Mouse (Mus musculus) kidney, embryonic 15.5 days (tissue): ENCODE results near the gene Arhgap8. TPM values are rescaled to one million over a fixed set of nuclear protein-coding genes. Genes with fewer than 3 reads are reported as not detected.
"Not testable (repeated sequence)": the region's sequence is repeated elsewhere in the genome, so short reads cannot be mapped to it uniquely, and the experiment has no call there.

Experiments used
- ATAC-seq: fragments of 200-750 bp; cut with Nextera tagmentation; replicated peaks from 2 replicates; pipeline ENCODE4 v1.8.0; 2017; ENCODE audit warnings: moderate TSS enrichment; ENCODE audit not compliant: low FRiP score
- H3K27ac ChIP-seq: fragments of 300-500 bp; sonication (generic); 2 replicates; pipeline ENCODE4 v1.5.1; 2015; ENCODE audit warnings: mild to moderate bottlenecking, inconsistent platforms
- H3K27me3 ChIP-seq: fragments of 300-500 bp; sonication (generic); 2 replicates; pipeline ENCODE4 v1.6.1; 2015; ENCODE audit warnings: inconsistent platforms
- H3K36me3 ChIP-seq: fragments of 300-500 bp; sonication (generic); 2 replicates; pipeline ENCODE4 v1.6.1; 2015; ENCODE audit warnings: inconsistent platforms
- H3K4me1 ChIP-seq: fragments of 300-500 bp; sonication (generic); 2 replicates; pipeline ENCODE4 v1.6.1; 2015; ENCODE audit warnings: inconsistent platforms
- H3K4me2 ChIP-seq: fragments of 300-500 bp; sonication (generic); 2 replicates; pipeline ENCODE4 v1.6.1; 2015; ENCODE audit warnings: moderate library complexity, mild to moderate bottlenecking, inconsistent platforms
- H3K4me3 ChIP-seq: fragments of 300-500 bp; sonication (generic); replicated peaks from 2 replicates; pipeline ENCODE4 v1.5.1; 2015; ENCODE audit warnings: mild to moderate bottlenecking, inconsistent platforms
- H3K9ac ChIP-seq: fragments of 300-500 bp; sonication (generic); 2 replicates; pipeline ENCODE4 v1.6.1; 2015; ENCODE audit warnings: mild to moderate bottlenecking, inconsistent platforms
- H3K9me3 ChIP-seq: fragments of 300-500 bp; sonication (generic); replicated peaks from 2 replicates; pipeline ENCODE4 v1.6.1; 2016; ENCODE audit warnings: inconsistent platforms
- WGBS: fragments of 180-500 bp; shearing (Covaris S2); methylation state at CpG from one replicate; pipeline ENCODE4 v1.1.7; 2015; ENCODE audit warnings: mixed read lengths; 5-methylcytosine and 5-hydroxymethylcytosine counted together
- polyA plus RNA-seq: library from polyadenylated mRNA; unstranded; fragments of >200 nt; fragmentation: Nextera tagmentation; extraction: Ambion mirVana; gene quantifications from 2 replicates; pipeline ENCODE4 v1.2.1, GENCODE M21; 2015

Arhgap8 gene
- polyA plus RNA-seq, 1 experiment from 2014 or later = 10.3 TPM

- 42% methylated on average over 6 of the region's 6 CpGs for WGBS
- ATAC-seq = peak; percentile 12; the same call in 1 of the 2 replicates
- Histone ChIP-seq H3K27me3 (no peaks in the 10 kb centered on the region), H3K36me3 (peaks cover 73% of the 10 kb centered on the region), H3K9ac (no peak overlapping the region), H3K9me3 (no peaks in the 10 kb centered on the region), H3K4me1 (peaks cover 26% of the 10 kb centered on the region), H3K4me3 (no peak overlapping the region), H3K27ac (no peak overlapping the region), H3K4me2 (no peak overlapping the region)
Observed at GRCm38 (mm10) chr15:84700147-84700794, 19.6 kb upstream of the Arhgap8 start.

- ATAC-seq = no peak
- 40% methylated on average over 4 of the region's 4 CpGs for WGBS
Observed at GRCm38 (mm10) chr15:84701947-84702346, 17.9 kb upstream of the Arhgap8 start.

DNA sequence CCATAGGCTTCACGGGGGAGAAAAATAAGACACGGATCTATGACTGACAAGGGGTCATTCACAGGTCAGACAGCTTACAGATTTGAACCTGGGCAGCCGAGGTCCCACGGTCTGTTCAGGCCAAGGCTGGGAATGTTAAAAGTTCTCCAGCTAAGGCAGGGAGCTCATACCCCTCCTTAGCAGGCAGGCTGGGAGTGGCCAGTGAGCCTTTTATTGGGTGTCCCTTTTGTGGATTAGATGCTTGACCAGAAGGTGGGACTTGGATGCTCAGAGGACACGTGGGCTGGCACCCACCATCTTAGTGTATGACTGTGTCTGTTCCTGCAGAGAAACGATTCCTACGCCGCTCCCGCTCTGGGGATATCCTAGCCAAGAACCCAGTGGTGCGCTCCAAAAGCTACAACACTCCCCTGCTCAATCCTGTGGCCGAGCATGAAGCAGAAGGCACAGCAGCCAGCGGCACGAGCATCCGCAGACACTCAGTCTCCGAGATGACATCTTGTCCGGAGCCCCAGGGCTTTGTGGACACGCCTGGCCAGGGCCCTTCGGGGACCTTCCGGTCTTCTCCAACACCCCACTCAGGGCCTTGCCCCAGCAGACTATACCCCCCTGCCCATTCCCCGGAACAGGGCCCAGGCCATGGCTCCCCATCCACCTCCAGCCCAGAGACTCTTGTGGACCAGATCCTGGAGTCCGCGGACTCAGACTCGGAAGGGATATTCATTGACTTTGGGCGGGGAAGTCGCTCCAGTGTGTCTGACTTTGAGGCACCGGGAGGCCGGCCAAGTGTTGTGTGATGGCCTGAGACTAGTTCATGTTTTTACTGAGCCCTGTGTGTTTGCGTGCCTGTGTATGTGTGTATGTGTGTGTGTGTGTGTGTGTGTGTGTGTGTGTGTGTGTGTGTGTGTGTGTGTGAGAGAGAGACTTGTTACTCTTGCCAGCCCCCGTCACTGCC, 17.2 kb upstream of the Arhgap8 start:
- H3K36me3 ChIP-seq = peaks cover 50% of the 10 kb centered on the region
- H3K4me2 ChIP-seq = no peak overlapping the region
- no peak overlapping the region for H3K4me3 ChIP-seq
- no peaks in the 10 kb centered on the region for H3K27me3 ChIP-seq
- ATAC-seq = no peak
- H3K9me3 ChIP-seq = no peaks in the 10 kb centered on the region
- 87% methylated on average over 29 of the region's 29 CpGs for WGBS
- no peak overlapping the region for H3K27ac ChIP-seq
- H3K9ac ChIP-seq = no peak overlapping the region
- H3K4me1 ChIP-seq = peaks cover 12% of the 10 kb centered on the region; the same call in 1 of the 2 replicates

More at GRCm38 (mm10) chr15:84701947-84702346, 17.9 kb upstream of the Arhgap8 start:
- Histone ChIP-seq H3K9ac (no peak overlapping the region), H3K27me3 (no peaks in the 10 kb centered on the region), H3K9me3 (no peaks in the 10 kb centered on the region), H3K4me3 (no peak overlapping the region), H3K36me3 (peaks cover 56% of the 10 kb centered on the region), H3K27ac (no peak overlapping the region), H3K4me1 (peaks cover 17% of the 10 kb centered on the region), H3K4me2 (no peak overlapping the region)

- no peak overlapping the region for H3K4me2 ChIP-seq
- no peak overlapping the region for H3K4me3 ChIP-seq
- H3K9me3 ChIP-seq = no peaks in the 10 kb centered on the region
- H3K4me1 ChIP-seq = peaks cover 8% of the 10 kb centered on the region; the same call in 1 of the 2 replicates
- no peak for ATAC-seq
- peaks cover 48% of the 10 kb centered on the region for H3K36me3 ChIP-seq
- H3K27me3 ChIP-seq = no peaks in the 10 kb centered on the region
- H3K27ac ChIP-seq = no peak overlapping the region
- no peak overlapping the region for H3K9ac ChIP-seq
- WGBS = 86% methylated on average over 7 of the region's 7 CpGs
Observed at GRCm38 (mm10) chr15:84703992-84704391, 15.9 kb upstream of the Arhgap8 start.

GRCm38 (mm10) chr15:84705351-84705901, 14.4 kb upstream of the Arhgap8 start:
- WGBS = 83% methylated on average over 6 of the region's 6 CpGs

GRCm38 (mm10) chr15:84706983-84707619, 12.8 kb upstream of the Arhgap8 start:
- WGBS = 72% methylated on average over 6 of the region's 6 CpGs
- Histone ChIP-seq H3K27me3 (no peaks in the 10 kb centered on the region), H3K9me3 (no peaks in the 10 kb centered on the region), H3K9ac (no peak overlapping the region), H3K27ac (no peak overlapping the region), H3K36me3 (peaks cover 22% of the 10 kb centered on the region), H3K4me1 (peaks cover 5% of the 10 kb centered on the region; the same call in 1 of the 2 replicates), H3K4me3 (no peak overlapping the region), H3K4me2 (no peak overlapping the region)
- no peak for ATAC-seq

More at GRCm38 (mm10) chr15:84705351-84705901, 14.4 kb upstream of the Arhgap8 start:
- Histone ChIP-seq H3K27ac (no peak overlapping the region), H3K27me3 (no peaks in the 10 kb centered on the region), H3K36me3 (peaks cover 37% of the 10 kb centered on the region), H3K4me3 (no peak overlapping the region), H3K4me1 (peaks cover 8% of the 10 kb centered on the region; the same call in 1 of the 2 replicates), H3K9ac (no peak overlapping the region), H3K4me2 (no peak overlapping the region), H3K9me3 (no peaks in the 10 kb centered on the region)
- no peak for ATAC-seq

DNA sequence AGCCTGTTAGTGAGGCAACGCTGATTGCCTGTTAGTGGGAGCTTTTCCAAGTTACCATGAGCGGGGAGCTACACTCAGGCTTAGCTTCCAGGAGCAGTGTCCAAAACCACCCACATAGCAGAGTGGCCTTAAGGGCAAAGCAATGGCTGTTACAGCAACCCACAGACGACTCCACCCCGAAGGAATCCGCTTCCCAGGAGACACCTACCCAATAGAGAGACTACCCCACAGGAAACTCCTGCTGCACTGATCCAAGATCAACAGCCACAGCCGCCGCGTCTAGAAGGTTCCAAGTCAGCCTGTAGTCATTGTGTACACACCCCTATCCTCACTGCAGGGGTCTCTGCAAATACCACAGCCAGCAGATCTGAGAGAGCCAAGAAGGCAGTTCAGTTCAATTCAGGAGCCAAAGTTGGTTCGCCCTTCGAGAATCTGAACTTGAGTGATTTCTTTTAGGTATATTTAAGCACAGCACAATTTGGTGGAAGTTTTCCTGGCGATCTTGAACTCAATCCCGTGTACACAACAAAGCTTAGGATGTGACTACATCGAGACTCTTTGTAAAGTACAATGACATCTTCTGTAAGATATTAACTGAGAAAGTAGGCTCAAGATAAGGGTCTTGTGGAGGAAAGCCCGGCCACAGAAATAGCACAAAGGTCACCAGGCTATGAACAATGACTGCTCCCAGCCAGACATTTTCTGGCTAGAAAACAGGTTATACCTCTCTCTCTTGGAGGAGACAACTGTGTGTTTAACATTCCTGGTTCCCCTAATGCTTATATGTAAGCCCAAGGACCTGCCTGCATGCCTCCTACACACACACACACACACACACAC, 7.1 kb upstream of the Arhgap8 start:
- H3K4me2 ChIP-seq = no peak overlapping the region

GRCm38 (mm10) chr15:84714730-84715129, 5.1 kb upstream of the Arhgap8 start:
- Histone ChIP-seq H3K36me3 (no peaks in the 10 kb centered on the region), H3K4me2 (peak overlapping the region; percentile 53), H3K27ac (peak overlapping the region; percentile 88), H3K9ac (peak overlapping the region; percentile 16; the same call in 1 of the 2 replicates), H3K9me3 (no peaks in the 10 kb centered on the region), H3K4me3 (peak overlapping the region; percentile 21), H3K27me3 (no peaks in the 10 kb centered on the region), H3K4me1 (peaks cover 35% of the 10 kb centered on the region)
- WGBS = under 1% methylated on average over 17 of the region's 17 CpGs
- peak; percentile 87 for ATAC-seq

More for the DNA sequence above, 7.1 kb upstream of the Arhgap8 start:
- no peak for ATAC-seq
- Histone ChIP-seq H3K27me3 (no peaks in the 10 kb centered on the region), H3K4me1 (peaks cover 29% of the 10 kb centered on the region), H3K9me3 (no peaks in the 10 kb centered on the region), H3K36me3 (no peaks in the 10 kb centered on the region), H3K9ac (no peak overlapping the region), H3K4me3 (no peak overlapping the region), H3K27ac (peak overlapping the region; percentile 88)
- WGBS = 56% methylated on average over 14 of the region's 14 CpGs

DNA sequence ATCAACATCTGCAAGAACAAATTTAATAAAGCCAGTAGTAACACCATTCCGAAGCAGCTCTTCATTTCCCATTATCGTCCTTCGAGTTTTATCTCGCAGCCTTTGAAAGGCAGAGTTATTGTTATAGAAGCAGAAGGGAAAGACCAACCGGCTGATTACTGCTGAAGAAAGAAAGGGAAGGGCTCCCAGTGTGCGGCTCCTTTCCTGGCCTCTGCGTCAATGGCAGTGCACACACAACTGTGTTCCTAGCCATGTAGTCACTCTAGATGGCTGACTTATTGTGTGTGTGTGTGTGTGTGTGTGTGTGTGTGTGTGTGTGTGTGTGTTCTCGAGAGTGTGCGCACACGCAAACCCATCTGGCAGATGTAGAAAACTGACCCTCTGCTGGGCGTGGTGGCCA, 4.7 kb upstream of the Arhgap8 start:
- 43% methylated on average over 11 of the region's 11 CpGs for WGBS
- no peak for ATAC-seq
- peak overlapping the region; percentile 16; the same call in 1 of the 2 replicates for H3K9ac ChIP-seq

DNA sequence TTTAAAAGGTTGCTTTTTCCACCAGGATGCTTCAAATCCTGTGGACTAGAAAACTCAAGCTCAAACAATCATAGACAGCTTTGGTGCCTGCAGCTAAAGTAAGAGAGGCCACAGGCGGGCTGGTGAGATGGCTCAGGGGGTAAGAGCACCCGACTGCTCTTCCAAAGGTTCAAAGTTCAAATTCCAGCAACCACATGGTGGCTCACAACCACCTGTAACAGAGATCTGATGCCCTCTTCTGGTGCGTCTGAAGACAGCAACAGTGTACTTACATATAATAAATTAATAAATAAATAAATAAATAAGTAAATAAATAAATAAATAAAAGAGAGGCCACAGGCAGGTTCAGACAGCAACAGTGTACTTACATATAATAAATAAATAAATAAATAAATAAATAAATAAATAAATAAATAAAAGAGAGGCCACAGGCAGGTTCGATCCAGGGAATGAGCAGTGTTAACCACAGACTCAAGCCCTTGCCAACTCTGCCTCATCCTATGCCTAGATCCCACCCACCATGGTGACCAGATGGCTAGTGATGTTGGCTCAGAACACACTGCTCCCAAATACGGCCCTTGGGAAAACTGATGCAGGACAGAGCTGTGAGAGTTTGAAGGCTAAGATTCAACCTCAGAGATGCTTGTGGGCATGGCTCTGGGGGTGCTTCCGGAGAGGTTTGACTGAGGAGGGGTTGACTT, 2.1 kb upstream of the Arhgap8 start:
- H3K36me3 ChIP-seq, ATAC-seq, H3K27ac ChIP-seq, H3K4me2 ChIP-seq, H3K27me3 ChIP-seq, H3K9ac ChIP-seq, H3K4me3 ChIP-seq, H3K9me3 ChIP-seq: not testable (repeated sequence)
- peaks cover 50% of the 10 kb centered on the region for H3K4me1 ChIP-seq
- 62% methylated on average over 6 of the region's 6 CpGs for WGBS

More for the DNA sequence above, 4.7 kb upstream of the Arhgap8 start:
- H3K4me2 ChIP-seq = peak overlapping the region; percentile 53
- H3K4me3 ChIP-seq = peak overlapping the region; percentile 21
- H3K9me3 ChIP-seq = no peaks in the 10 kb centered on the region
- H3K27ac ChIP-seq = peak overlapping the region; percentile 88
- H3K4me1 ChIP-seq = peaks cover 39% of the 10 kb centered on the region
- H3K27me3 ChIP-seq = no peaks in the 10 kb centered on the region; the same call in 1 of the 2 replicates
- H3K36me3 ChIP-seq = no peaks in the 10 kb centered on the region
